Mouse (Mus musculus): Measurements from ENCODE around the gene Eral1. TPM values are rescaled to one million over a fixed set of nuclear protein-coding genes. Genes with fewer than 3 reads are reported as not detected.

The Eral1 gene
- polyA plus RNA-seq, 1 experiment from 2014 or later: 27.6 TPM

- H3K4me3 ChIP-seq (ENCODE audit: low read length): no peak overlapping the region
- WGBS: 89% methylated on average over 23 of the region's 23 CpGs
- no peak for ATAC-seq (replicated peaks; ENCODE audit: extremely low read depth, insufficient read depth, low FRiP score)
- no peak overlapping the region for H3K9ac ChIP-seq (ENCODE audit: low read length)
- H3K27me3 ChIP-seq (ENCODE audit: control insufficient read depth, insufficient read depth, low read length): no peaks in the 10 kb centered on the region
- H3K4me1 ChIP-seq (ENCODE audit: control insufficient read depth, insufficient read depth, low read length): peaks cover 21% of the 10 kb centered on the region
- H3K27ac ChIP-seq (ENCODE audit: low read length): no peak overlapping the region
- H3K4me2 ChIP-seq (ENCODE audit: low read depth, low read length): no peak overlapping the region
- peaks cover 6% of the 10 kb centered on the region for H3K36me3 ChIP-seq (ENCODE audit: control insufficient read depth, insufficient read depth)
- H3K9me3 ChIP-seq (replicated peaks; ENCODE audit: control insufficient read depth, low read length): no peaks in the 10 kb centered on the region
Observed at GRCm38 (mm10) chr11:78033931-78034617, 46.1 kb downstream of the Eral1 start.

DNA sequence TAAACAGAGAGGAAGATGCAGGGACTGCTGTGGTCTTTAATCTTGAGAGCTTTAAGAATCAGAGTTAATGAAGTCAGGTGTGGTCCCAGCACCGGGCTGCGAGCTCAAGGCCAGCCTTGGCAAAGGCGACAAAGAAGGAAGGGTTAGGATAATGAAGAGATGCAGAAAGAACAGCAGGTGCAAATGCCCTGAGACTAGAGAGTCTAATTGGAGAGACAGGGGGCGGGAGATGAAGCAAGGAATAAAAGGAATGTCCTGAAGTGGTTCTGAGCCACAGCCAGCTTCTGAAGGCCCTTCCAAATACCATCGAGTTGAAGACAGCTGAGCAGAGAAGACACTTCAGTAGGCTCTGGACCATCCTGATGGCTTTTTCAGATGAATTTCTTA lies 47.4 kb downstream of the Eral1 start:
- Histone ChIP-seq H3K4me2 (ENCODE audit: low read depth, low read length) (peak overlapping the region; percentile 90), H3K36me3 (ENCODE audit: control insufficient read depth, insufficient read depth) (peaks cover 17% of the 10 kb centered on the region), H3K9ac (ENCODE audit: low read length) (peak overlapping the region; percentile 76), H3K4me3 (ENCODE audit: low read length) (peak overlapping the region; percentile 61), H3K27ac (ENCODE audit: low read length) (no peak overlapping the region; the same call in 1 of the 2 replicates), H3K4me1 (ENCODE audit: control insufficient read depth, insufficient read depth, low read length) (peaks cover 14% of the 10 kb centered on the region), H3K9me3 (replicated peaks; ENCODE audit: control insufficient read depth, low read length) (no peaks in the 10 kb centered on the region), H3K27me3 (ENCODE audit: control insufficient read depth, insufficient read depth, low read length) (no peaks in the 10 kb centered on the region)
- 14% methylated on average over 5 of the region's 5 CpGs for WGBS
- ATAC-seq (replicated peaks; ENCODE audit: extremely low read depth, insufficient read depth, low FRiP score): no peak

- peak; percentile 91 for ATAC-seq (replicated peaks; ENCODE audit: extremely low read depth, insufficient read depth, low FRiP score)
- Histone ChIP-seq H3K27me3 (ENCODE audit: control insufficient read depth, insufficient read depth, low read length) (no peaks in the 10 kb centered on the region), H3K27ac (ENCODE audit: low read length) (peak within 1 kb of the TSS; percentile 71), H3K4me1 (ENCODE audit: control insufficient read depth, insufficient read depth, low read length) (peaks cover 10% of the 10 kb centered on the region), H3K36me3 (ENCODE audit: control insufficient read depth, insufficient read depth) (peaks cover 22% of the 10 kb centered on the region), H3K9me3 (replicated peaks; ENCODE audit: control insufficient read depth, low read length) (no peaks in the 10 kb centered on the region), H3K4me3 (ENCODE audit: low read length) (peak within 1 kb of the TSS; percentile 61), H3K4me2 (ENCODE audit: low read depth, low read length) (peak within 1 kb of the TSS; percentile 90), H3K9ac (ENCODE audit: low read length) (peak within 1 kb of the TSS; percentile 76)
- WGBS: under 1% methylated on average over 96 of the region's 96 CpGs
Observed at GRCm38 (mm10) chr11:78031947-78032808, 48.0 kb downstream of the Eral1 start, which contains the start of gene Dhrs13. Gene Dhrs13, plus strand, starts transcription at chr11:78032280.

DNA sequence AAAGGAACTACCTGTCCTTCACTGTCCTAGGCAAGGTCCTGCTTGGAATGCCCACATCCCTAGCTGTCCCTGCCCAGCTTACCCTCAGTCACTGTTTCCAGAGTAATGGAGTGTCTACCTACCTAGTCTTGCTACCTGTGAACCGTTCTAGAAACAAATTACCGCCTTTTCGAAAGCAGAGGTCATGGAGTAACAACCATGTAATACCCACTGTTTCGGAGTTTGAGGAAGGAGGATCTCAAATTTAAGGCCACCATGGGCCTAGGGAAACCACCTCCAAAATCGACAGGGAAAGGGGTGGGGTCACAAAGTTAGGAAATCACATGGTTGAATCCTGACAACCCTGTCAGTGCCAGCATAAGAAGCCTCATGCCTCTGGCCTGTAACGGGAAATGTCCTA lies 48.8 kb downstream of the Eral1 start:
- peak overlapping the region; percentile 90 for H3K4me2 ChIP-seq (ENCODE audit: low read depth, low read length)
- ATAC-seq (replicated peaks; ENCODE audit: extremely low read depth, insufficient read depth, low FRiP score): no peak
- H3K4me3 ChIP-seq (ENCODE audit: low read length): peak overlapping the region; percentile 61
- peak overlapping the region; percentile 76 for H3K9ac ChIP-seq (ENCODE audit: low read length)
- no peaks in the 10 kb centered on the region for H3K27me3 ChIP-seq (ENCODE audit: control insufficient read depth, insufficient read depth, low read length)
- 43% methylated on average over 6 of the region's 6 CpGs for WGBS
- H3K27ac ChIP-seq (ENCODE audit: low read length): peak overlapping the region; percentile 51
- peaks cover 29% of the 10 kb centered on the region for H3K36me3 ChIP-seq (ENCODE audit: control insufficient read depth, insufficient read depth)
- H3K9me3 ChIP-seq (replicated peaks; ENCODE audit: control insufficient read depth, low read length): no peaks in the 10 kb centered on the region
- H3K4me1 ChIP-seq (ENCODE audit: control insufficient read depth, insufficient read depth, low read length): peaks cover 9% of the 10 kb centered on the region

DNA sequence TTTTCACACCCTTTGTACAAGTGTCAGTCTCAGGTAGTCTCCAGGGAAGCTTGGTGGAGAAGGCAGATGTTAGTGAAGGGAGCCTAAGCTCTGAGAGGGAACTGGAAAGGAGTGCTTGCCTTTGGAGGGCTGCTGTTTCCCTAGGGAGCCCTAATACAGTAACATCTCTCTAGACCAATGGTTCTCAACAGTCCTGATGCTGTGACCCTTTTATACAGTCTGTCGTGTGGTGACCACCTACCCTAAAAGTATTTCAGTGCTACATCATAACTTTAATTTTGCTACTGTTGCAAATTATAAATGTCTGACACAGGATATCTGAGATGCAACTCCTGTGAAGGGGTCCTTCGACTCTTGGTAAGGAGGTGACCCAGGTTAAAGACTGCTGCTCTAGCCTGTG lies 49.6 kb downstream of the Eral1 start:
- H3K27ac ChIP-seq (ENCODE audit: low read length): no peak overlapping the region
- peaks cover 9% of the 10 kb centered on the region for H3K4me1 ChIP-seq (ENCODE audit: control insufficient read depth, insufficient read depth, low read length)
- no peak for ATAC-seq (replicated peaks; ENCODE audit: extremely low read depth, insufficient read depth, low FRiP score)
- no peak overlapping the region for H3K4me3 ChIP-seq (ENCODE audit: low read length)
- WGBS: 68% methylated on average over 2 of the region's 2 CpGs
- peaks cover 37% of the 10 kb centered on the region for H3K36me3 ChIP-seq (ENCODE audit: control insufficient read depth, insufficient read depth)
- no peak overlapping the region for H3K4me2 ChIP-seq (ENCODE audit: low read depth, low read length)
- H3K9me3 ChIP-seq (replicated peaks; ENCODE audit: control insufficient read depth, low read length): no peaks in the 10 kb centered on the region
- no peaks in the 10 kb centered on the region for H3K27me3 ChIP-seq (ENCODE audit: control insufficient read depth, insufficient read depth, low read length)
- no peak overlapping the region for H3K9ac ChIP-seq (ENCODE audit: low read length)

GRCm38 (mm10) chr11:78029240-78029639 lies 50.9 kb downstream of the Eral1 start:
- no peak overlapping the region for H3K9ac ChIP-seq (ENCODE audit: low read length)
- H3K4me2 ChIP-seq (ENCODE audit: low read depth, low read length): no peak overlapping the region
- ATAC-seq (replicated peaks; ENCODE audit: extremely low read depth, insufficient read depth, low FRiP score): no peak
- H3K27me3 ChIP-seq (ENCODE audit: control insufficient read depth, insufficient read depth, low read length): no peaks in the 10 kb centered on the region
- H3K4me3 ChIP-seq (ENCODE audit: low read length): no peak overlapping the region
- H3K9me3 ChIP-seq (replicated peaks; ENCODE audit: control insufficient read depth, low read length): no peaks in the 10 kb centered on the region
- 87% methylated on average over 8 of the region's 8 CpGs for whole genome bisulfite sequencing
- H3K36me3 ChIP-seq (ENCODE audit: control insufficient read depth, insufficient read depth): peaks cover 46% of the 10 kb centered on the region
- H3K4me1 ChIP-seq (ENCODE audit: control insufficient read depth, insufficient read depth, low read length): peaks cover 9% of the 10 kb centered on the region
- H3K27ac ChIP-seq (ENCODE audit: low read length): no peak overlapping the region

GRCm38 (mm10) chr11:78023607-78024006 lies 56.6 kb downstream of the Eral1 start:
- no peak overlapping the region for H3K4me3 ChIP-seq (ENCODE audit: low read length)
- no peaks in the 10 kb centered on the region for H3K4me1 ChIP-seq (ENCODE audit: control insufficient read depth, insufficient read depth, low read length)
- H3K27me3 ChIP-seq (ENCODE audit: control insufficient read depth, insufficient read depth, low read length): no peaks in the 10 kb centered on the region
- no peak for ATAC-seq (replicated peaks; ENCODE audit: extremely low read depth, insufficient read depth, low FRiP score)
- no peak overlapping the region for H3K9ac ChIP-seq (ENCODE audit: low read length)
- peaks cover 64% of the 10 kb centered on the region for H3K36me3 ChIP-seq (ENCODE audit: control insufficient read depth, insufficient read depth)
- no peaks in the 10 kb centered on the region for H3K9me3 ChIP-seq (replicated peaks; ENCODE audit: control insufficient read depth, low read length)
- 80% methylated on average over 8 of the region's 8 CpGs for WGBS
- no peak overlapping the region for H3K27ac ChIP-seq (ENCODE audit: low read length)
- H3K4me2 ChIP-seq (ENCODE audit: low read depth, low read length): no peak overlapping the region
